Mouse (Mus musculus) stomach, embryonic 14.5 days (tissue): ENCODE measurements around the gene Lgals1. TPM values are rescaled to one million over a fixed set of nuclear protein-coding genes. Genes with fewer than 3 reads are reported as not detected.

ENCODE experiments used
- ATAC-seq: fragments of 200-750 bp; cut with Nextera tagmentation; 2 replicates; pipeline ENCODE4 v1.8.0; 2017; ENCODE audit warnings: low read depth, moderate TSS enrichment; ENCODE audit not compliant: insufficient number of reproducible peaks, insufficient read depth, low FRiP score
- H3K27ac ChIP-seq: fragments of 300-500 bp; sonication (generic); 2 replicates; pipeline ENCODE4 v1.5.1; 2014; ENCODE audit warnings: mild to moderate bottlenecking, low read length, moderate library complexity, mixed read lengths
- H3K27me3 ChIP-seq: fragments of 300-500 bp; sonication (generic); 2 replicates; pipeline ENCODE4 v1.6.1; 2014; ENCODE audit warnings: low read length, control low read depth, mixed read lengths; ENCODE audit not compliant: control insufficient read depth, insufficient read depth
- H3K36me3 ChIP-seq: fragments of 300-500 bp; sonication (generic); 2 replicates; pipeline ENCODE4 v1.6.1; 2014; ENCODE audit warnings: mild to moderate bottlenecking, control low read depth, low read length, moderate library complexity, mixed read lengths; ENCODE audit not compliant: control insufficient read depth, insufficient read depth
- H3K4me1 ChIP-seq: fragments of 300-500 bp; sonication (generic); 2 replicates; pipeline ENCODE4 v1.6.1; 2014; ENCODE audit warnings: low read length, control low read depth, mixed read lengths; ENCODE audit not compliant: control insufficient read depth, insufficient read depth
- H3K4me2 ChIP-seq: fragments of 300-500 bp; sonication (generic); replicated peaks from 2 replicates; pipeline ENCODE4 v1.6.1; 2014; ENCODE audit warnings: low read depth, low read length, control low read depth
- H3K4me3 ChIP-seq: fragments of 300-500 bp; sonication (generic); 2 replicates; pipeline ENCODE4 v1.5.1; 2014; ENCODE audit warnings: low read depth, low read length, control low read depth
- H3K9ac ChIP-seq: fragments of 300-500 bp; sonication (generic); replicated peaks from 2 replicates; pipeline ENCODE4 v1.6.1; 2014; ENCODE audit warnings: low read depth, mild to moderate bottlenecking, control low read depth, low read length, moderate library complexity, mixed read lengths
- H3K9me3 ChIP-seq: fragments of 300-500 bp; sonication (generic); 2 replicates; pipeline ENCODE4 v1.6.1; 2016; ENCODE audit warnings: low read depth, low read length, control low read depth; ENCODE audit not compliant: control insufficient read depth
- WGBS: fragments of 180-500 bp; shearing (Covaris S2); extraction: QIAGEN DNeasy Blood & Tissue Kit; methylation state at CpG from one replicate; pipeline ENCODE4 v1.1.7; 2014; 5-methylcytosine and 5-hydroxymethylcytosine counted together
- microRNA-seq: library from miRNA; unstranded; fragments of <30 nt; microRNA quantifications from one replicate; pipeline ENCODE4, GENCODE M21; 2016
- polyA plus RNA-seq: library from polyadenylated mRNA; unstranded; fragments of >200 nt; fragmentation: Nextera tagmentation; extraction: Ambion mirVana; gene quantifications from 2 replicates; pipeline ENCODE4 v1.2.1, GENCODE M21; 2014

Gene Lgals1
- polyA plus RNA-seq, 1 experiment from 2014 or later: 1,697 TPM

DNA sequence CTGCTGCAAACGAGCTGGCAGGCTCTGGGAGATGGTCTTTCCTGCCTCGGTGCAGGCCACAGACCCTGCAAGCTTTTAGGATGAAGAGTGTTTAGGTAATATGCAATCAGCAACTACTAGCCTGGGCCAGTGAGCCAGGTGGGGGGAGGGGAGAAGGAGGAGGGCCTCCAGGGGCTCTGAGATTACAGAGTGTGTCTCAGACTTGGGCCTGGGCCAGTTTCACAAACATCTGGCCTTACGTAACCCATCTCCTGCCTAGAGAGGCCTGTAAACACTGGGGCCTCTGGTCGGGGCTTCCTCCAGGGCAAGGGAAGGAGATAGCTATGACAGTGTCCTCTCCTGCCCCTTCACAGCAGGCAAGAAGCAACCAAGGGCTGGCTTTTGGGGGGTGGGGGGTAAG, 52.4 kb downstream of the Lgals1 start:
- H3K4me2 ChIP-seq: 0 out of 2 replicates have a peak overlapping the region, but pooled peaks have one; percentile 12
- H3K9ac ChIP-seq: no peak overlapping the region
- 3% methylated on average over 4 of the region's 4 CpGs for WGBS
- no peaks in the 10 kb centered on the region for H3K36me3 ChIP-seq
- no peaks in the 10 kb centered on the region for H3K27me3 ChIP-seq
- H3K4me1 ChIP-seq: peaks cover 27% of the 10 kb centered on the region
- H3K27ac ChIP-seq: peak overlapping the region; percentile 84
- H3K4me3 ChIP-seq: no peak overlapping the region
- ATAC-seq: peak; percentile 57; the same call in 1 of the 2 replicates
- no peaks in the 10 kb centered on the region for H3K9me3 ChIP-seq

Small RNA genes lying within 50 kb of the gene (microRNA-seq; reads per million reads assigned to microRNA genes)
- gene Mir6955: not detected

Other genes with a start within 250 kb of the Lgals1 start
- gene Elfn2, start 208.0 kb upstream of the Lgals1 start, polyA plus RNA-seq: 0.10 TPM in 1 of 2 replicates, not detected in the other
- gene Mfng, start 153.2 kb upstream of the Lgals1 start, polyA plus RNA-seq: 15.7 and 16.9 TPM in 2 replicates
- 6.5 and 7.6 TPM in 2 replicates for gene Card10, start 123.7 kb upstream of the Lgals1 start, polyA plus RNA-seq
- 40.7 and 41.7 TPM in 2 replicates for gene Cdc42ep1, start 84.1 kb upstream of the Lgals1 start, polyA plus RNA-seq
- gene Lgals2, start 71.2 kb upstream of the Lgals1 start, polyA plus RNA-seq: 30.0 and 39.7 TPM in 2 replicates
- 38.2 and 40.4 TPM in 2 replicates for gene Gga1, start 49.5 kb upstream of the Lgals1 start, polyA plus RNA-seq
- gene Gm49510, start 27.1 kb upstream of the Lgals1 start, polyA plus RNA-seq: 0.21 TPM in 1 of 2 replicates, not detected in the other
- gene Sh3bp1, start 27.0 kb upstream of the Lgals1 start, polyA plus RNA-seq: 43.5 and 51.4 TPM in 2 replicates
- 15.7 and 17.9 TPM in 2 replicates for gene Pdxp, start 12.8 kb upstream of the Lgals1 start, polyA plus RNA-seq
- 45.9 and 56.7 TPM in 2 replicates for gene Nol12, start 8.2 kb downstream of the Lgals1 start, polyA plus RNA-seq
- 50.2 TPM in 2 replicates for gene Triobp, start 21.0 kb downstream of the Lgals1 start, polyA plus RNA-seq
- gene H1f0, start 101.7 kb downstream of the Lgals1 start, polyA plus RNA-seq: 160 and 175 TPM in 2 replicates
- 0.30 and 0.39 TPM in 2 replicates for gene Galr3, start 115.2 kb downstream of the Lgals1 start, polyA plus RNA-seq
- 42.7 and 44.1 TPM in 2 replicates for gene Ankrd54, start 136.2 kb downstream of the Lgals1 start, polyA plus RNA-seq
- gene Eif3l, start 148.5 kb downstream of the Lgals1 start, polyA plus RNA-seq: 218 and 224 TPM in 2 replicates
- gene Micall1, start 182.2 kb downstream of the Lgals1 start, polyA plus RNA-seq: 12.1 and 12.5 TPM in 2 replicates
- gene Polr2f, start 214.3 kb downstream of the Lgals1 start, polyA plus RNA-seq: 367 and 376 TPM in 2 replicates
- gene 1700088E04Rik, start 214.5 kb downstream of the Lgals1 start, polyA plus RNA-seq: 8.7 TPM in 2 replicates
- gene Sox10, start 238.5 kb downstream of the Lgals1 start, polyA plus RNA-seq: 16.8 TPM in 2 replicates